Mouse (Mus musculus) midbrain, embryonic 14.5 days (tissue): ENCODE results near the gene Tmtc4. TPM values are rescaled to one million over a fixed set of nuclear protein-coding genes. Genes with fewer than 3 reads are reported as not detected.

Source experiments
- ATAC-seq: fragments of 200-750 bp; cut with Nextera tagmentation; 2 replicates; pipeline ENCODE4 v1.8.0; 2017; ENCODE audit warnings: moderate number of reproducible peaks, moderate library complexity; ENCODE audit not compliant: low FRiP score, low TSS enrichment
- DNase-seq: peaks from one replicate; pipeline ENCODE4 v3.0.0-alpha.2; 2015
- H3K27ac ChIP-seq: fragments of 300-500 bp; sonication (generic); replicated peaks from 2 replicates; pipeline ENCODE4 v1.5.1; 2014; ENCODE audit warnings: mild to moderate bottlenecking, low read depth, low read length, moderate library complexity
- H3K27me3 ChIP-seq: fragments of 300-500 bp; sonication (generic); 2 replicates; pipeline ENCODE4 v1.6.1; 2014; ENCODE audit warnings: low read length, control low read depth, mixed read lengths; ENCODE audit not compliant: control insufficient read depth, insufficient read depth
- H3K36me3 ChIP-seq: fragments of 300-500 bp; sonication (generic); 2 replicates; pipeline ENCODE4 v1.6.1; 2014; ENCODE audit warnings: low read length, control low read depth; ENCODE audit not compliant: control insufficient read depth, insufficient read depth
- H3K4me1 ChIP-seq: fragments of 300-500 bp; sonication (generic); 2 replicates; pipeline ENCODE4 v1.6.1; 2014; ENCODE audit warnings: mild to moderate bottlenecking, antibody characterized with exemption, low read length, control low read depth; ENCODE audit not compliant: control insufficient read depth, insufficient read depth
- H3K4me2 ChIP-seq: fragments of 300-500 bp; sonication (generic); 2 replicates; pipeline ENCODE4 v1.6.1; 2014; ENCODE audit warnings: mild to moderate bottlenecking, low read length, moderate library complexity
- H3K4me3 ChIP-seq: fragments of 300-500 bp; sonication (generic); replicated peaks from 2 replicates; pipeline ENCODE4 v1.5.1; 2014; ENCODE audit warnings: low read depth, low read length
- H3K9ac ChIP-seq: fragments of 300-500 bp; sonication (generic); replicated peaks from 2 replicates; pipeline ENCODE4 v1.6.1; 2014; ENCODE audit warnings: mild to moderate bottlenecking, low read length, moderate library complexity
- H3K9me3 ChIP-seq: fragments of 300-500 bp; sonication (generic); 2 replicates; pipeline ENCODE4 v1.6.1; 2016; ENCODE audit warnings: low read length, control low read depth, mixed read lengths; ENCODE audit not compliant: control insufficient read depth
- WGBS: fragments of 180-500 bp; shearing (Covaris S2); extraction: QIAGEN DNeasy Blood & Tissue Kit; methylation state at CpG from one replicate; pipeline ENCODE4 v1.1.7; 2014; 5-methylcytosine and 5-hydroxymethylcytosine counted together
- polyA plus RNA-seq: library from polyadenylated mRNA; unstranded; fragments of >200 nt; fragmentation: Nextera tagmentation; extraction: Ambion mirVana; gene quantifications from 2 replicates; pipeline ENCODE4 v1.2.1, GENCODE M21; 2014

The Tmtc4 gene
- polyA plus RNA-seq, 1 experiment from 2014 or later = 61.8 TPM

DNA sequence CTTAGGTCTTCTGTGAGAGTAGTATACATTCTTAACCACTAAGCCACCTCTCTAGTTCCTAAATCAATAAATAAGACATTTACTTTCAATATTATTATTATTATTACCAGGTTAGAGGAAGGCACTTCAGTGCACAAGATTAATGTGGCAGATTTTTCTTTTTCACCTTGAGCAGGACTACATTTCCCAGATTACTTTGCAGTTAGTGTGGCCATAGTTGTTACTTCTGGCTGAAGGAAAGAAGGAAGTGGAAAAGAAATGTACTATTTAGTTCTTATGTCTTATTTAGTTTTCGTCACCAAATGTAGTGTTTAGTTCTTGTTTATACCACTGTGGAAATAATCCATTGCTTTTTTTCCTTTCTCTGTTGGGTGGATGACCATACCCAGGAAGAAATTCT is 19.9 kb upstream of the Tmtc4 start:
- Histone ChIP-seq H3K9me3 (no peaks in the 10 kb centered on the region), H3K4me2 (no peak overlapping the region), H3K4me1 (no peaks in the 10 kb centered on the region), H3K27me3 (no peaks in the 10 kb centered on the region), H3K36me3 (no peaks in the 10 kb centered on the region), H3K4me3 (no peak overlapping the region), H3K9ac (no peak overlapping the region), H3K27ac (no peak overlapping the region)
- WGBS = 96% methylated on average over 1 of the region's 1 CpGs
- DNase-seq = no peak
- ATAC-seq = no peak

DNA sequence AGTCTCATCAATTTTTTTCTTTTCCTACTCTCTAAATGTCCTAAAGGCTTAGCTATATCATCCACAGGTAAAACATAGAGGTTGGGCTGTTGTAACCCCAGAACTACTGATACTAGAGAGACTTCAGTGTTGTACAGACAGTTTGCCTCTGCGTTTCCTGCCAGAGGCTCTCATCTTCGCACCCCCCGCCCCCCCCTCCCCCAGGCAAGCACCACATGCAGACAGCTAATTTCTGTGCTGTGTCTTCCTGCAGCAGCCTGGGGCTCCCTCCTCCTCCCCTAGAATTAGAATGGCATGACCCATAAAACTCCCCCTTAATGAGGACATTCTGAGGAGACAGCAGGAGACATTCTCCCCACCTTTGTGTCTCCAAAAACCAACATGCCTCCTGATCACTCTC is 17.6 kb upstream of the Tmtc4 start:
- Histone ChIP-seq H3K27ac (no peak overlapping the region), H3K9me3 (no peaks in the 10 kb centered on the region), H3K36me3 (no peaks in the 10 kb centered on the region), H3K27me3 (no peaks in the 10 kb centered on the region), H3K4me2 (no peak overlapping the region), H3K4me3 (no peak overlapping the region), H3K9ac (no peak overlapping the region), H3K4me1 (no peaks in the 10 kb centered on the region)
- WGBS = 56% methylated on average over 3 of the region's 3 CpGs
- ATAC-seq (no peak), DNase-seq (no peak)

DNA sequence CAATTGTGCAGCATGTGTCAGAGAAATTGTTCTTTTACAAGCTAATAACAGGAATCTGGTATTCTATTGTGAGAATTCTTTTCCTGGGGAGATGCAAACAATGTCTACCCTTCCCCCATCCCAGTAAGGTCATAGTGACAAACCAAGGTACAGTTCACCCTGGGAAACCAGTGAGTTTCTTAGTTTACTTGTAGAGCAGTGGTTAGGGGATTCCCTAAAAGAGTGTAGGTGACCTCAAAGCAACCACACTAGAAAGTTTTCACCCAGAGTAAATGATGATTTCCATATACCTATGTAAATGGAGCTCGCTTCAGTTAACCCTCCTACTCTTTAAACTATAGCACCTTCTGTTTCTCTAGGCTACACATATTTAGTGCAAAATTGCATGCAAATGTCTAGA is 13.6 kb upstream of the Tmtc4 start:
- Histone ChIP-seq H3K9me3 (no peaks in the 10 kb centered on the region), H3K9ac (no peak overlapping the region), H3K4me3 (no peak overlapping the region), H3K4me1 (no peaks in the 10 kb centered on the region), H3K4me2 (no peak overlapping the region), H3K36me3 (no peaks in the 10 kb centered on the region), H3K27ac (no peak overlapping the region), H3K27me3 (no peaks in the 10 kb centered on the region)
- WGBS = 97% methylated on average over 1 of the region's 1 CpGs
- no peak for DNase-seq
- ATAC-seq = no peak

DNA sequence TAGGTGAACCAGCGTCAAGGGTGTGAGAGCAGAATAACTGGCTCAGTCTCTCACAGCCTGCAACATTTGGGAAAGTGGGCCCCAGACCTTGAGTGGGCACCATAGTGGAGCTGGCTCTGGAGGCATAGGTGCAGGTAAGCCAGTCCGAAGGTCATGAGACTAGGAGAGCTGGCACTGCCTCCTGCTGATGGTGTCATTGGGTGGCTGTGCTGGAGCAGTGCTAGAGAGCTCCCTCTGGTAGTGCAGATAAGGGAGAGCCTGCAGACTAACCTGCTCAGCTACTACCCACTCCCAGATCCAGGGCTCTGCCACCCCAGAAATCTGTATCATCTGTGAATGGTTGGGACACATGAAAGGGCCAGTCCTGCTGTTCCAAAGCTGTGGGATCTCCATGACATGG is 10.1 kb upstream of the Tmtc4 start:
- Histone ChIP-seq H3K27me3 (no peaks in the 10 kb centered on the region), H3K4me3 (no peak overlapping the region), H3K4me2 (no peak overlapping the region), H3K4me1 (no peaks in the 10 kb centered on the region), H3K36me3 (no peaks in the 10 kb centered on the region), H3K9ac (no peak overlapping the region), H3K9me3 (no peaks in the 10 kb centered on the region), H3K27ac (no peak overlapping the region)
- WGBS = 93% methylated on average over 2 of the region's 2 CpGs
- ATAC-seq = no peak
- DNase-seq = no peak

DNA sequence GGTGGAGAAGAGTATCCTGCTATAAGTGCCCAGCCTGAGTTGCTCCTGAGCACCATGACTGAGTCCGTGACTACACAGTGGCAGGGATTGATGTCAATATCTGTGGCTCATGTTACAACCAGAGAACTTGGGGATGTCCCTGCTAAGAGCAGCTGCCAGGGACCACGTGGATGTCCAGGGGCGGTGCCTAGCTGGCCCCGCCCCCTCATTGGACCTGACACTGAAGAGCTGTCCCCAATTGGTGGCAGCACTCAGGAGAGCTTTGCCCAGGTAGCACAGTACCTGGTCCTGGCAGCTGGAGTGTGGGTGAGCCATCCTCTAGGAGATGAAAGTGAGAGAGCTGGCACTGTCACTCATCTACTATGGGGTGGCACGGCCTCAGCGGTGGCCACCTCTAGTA is 9.1 kb upstream of the Tmtc4 start:
- Histone ChIP-seq H3K4me1 (no peaks in the 10 kb centered on the region), H3K27me3 (no peaks in the 10 kb centered on the region), H3K9me3 (no peaks in the 10 kb centered on the region), H3K36me3 (no peaks in the 10 kb centered on the region), H3K4me3 (no peak overlapping the region), H3K27ac (no peak overlapping the region), H3K4me2 (no peak overlapping the region), H3K9ac (no peak overlapping the region)
- DNase-seq (no peak), ATAC-seq (peak; percentile 27; the same call in 1 of the 2 replicates)
- WGBS = 62% methylated on average over 6 of the region's 6 CpGs

DNA sequence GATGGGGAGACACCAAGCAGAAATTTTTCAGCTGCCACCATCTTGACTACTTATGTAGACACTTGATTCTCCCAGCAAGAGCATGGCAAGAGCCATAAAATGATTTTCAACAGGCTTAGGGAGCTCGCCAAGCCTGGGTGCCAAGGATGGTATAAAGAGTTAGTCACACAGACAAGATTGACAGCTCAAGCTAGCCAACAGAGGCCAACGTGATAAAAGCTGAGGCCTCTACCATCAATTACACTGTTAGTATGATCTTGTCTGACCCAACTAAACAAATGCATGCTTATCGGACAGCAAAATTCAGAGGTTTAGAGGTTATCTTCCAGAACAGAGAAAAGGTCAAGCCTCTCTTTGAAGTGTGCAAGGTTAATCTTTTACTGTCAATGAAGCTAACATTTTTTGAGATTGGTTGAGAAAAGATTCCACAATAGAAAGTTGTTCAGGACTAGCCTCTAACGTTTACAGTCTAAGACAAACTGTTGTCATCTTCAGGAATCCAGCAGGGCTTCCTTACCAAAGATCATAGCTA is 6.8 kb upstream of the Tmtc4 start:
- Histone ChIP-seq H3K4me3 (no peak overlapping the region), H3K9me3 (no peaks in the 10 kb centered on the region), H3K27me3 (no peaks in the 10 kb centered on the region), H3K9ac (no peak overlapping the region), H3K4me2 (no peak overlapping the region), H3K4me1 (no peaks in the 10 kb centered on the region), H3K27ac (no peak overlapping the region), H3K36me3 (no peaks in the 10 kb centered on the region)
- WGBS = 76% methylated on average over 4 of the region's 4 CpGs
- no peak for DNase-seq
- no peak for ATAC-seq

DNA sequence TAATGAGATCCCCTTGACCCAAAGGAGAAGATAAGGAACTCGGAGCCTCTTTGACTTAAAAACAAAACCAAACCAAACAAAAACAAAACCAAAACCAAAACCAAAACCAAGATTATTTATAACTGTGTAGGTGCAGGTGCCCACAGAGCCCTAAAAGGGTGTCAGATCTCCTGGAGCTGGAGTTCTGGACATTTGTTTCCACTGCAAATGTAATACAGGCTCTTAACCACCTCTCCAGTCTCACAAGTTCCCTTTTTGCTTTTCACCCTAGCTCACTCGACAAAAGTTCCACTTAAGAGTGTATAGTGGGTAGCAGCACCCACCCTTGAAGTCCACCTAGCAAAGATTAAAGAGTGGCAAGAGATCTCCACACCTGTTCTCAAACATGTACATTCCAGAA is 2.6 kb upstream of the Tmtc4 start:
- Histone ChIP-seq H3K4me1 (peaks cover 13% of the 10 kb centered on the region), H3K4me2 (no peak overlapping the region), H3K9me3 (no peaks in the 10 kb centered on the region), H3K27ac (no peak overlapping the region), H3K9ac (no peak overlapping the region), H3K4me3 (no peak overlapping the region), H3K27me3 (no peaks in the 10 kb centered on the region), H3K36me3 (no peaks in the 10 kb centered on the region)
- DNase-seq (no peak), ATAC-seq (no peak)
- WGBS = 81% methylated on average over 2 of the region's 2 CpGs

DNA sequence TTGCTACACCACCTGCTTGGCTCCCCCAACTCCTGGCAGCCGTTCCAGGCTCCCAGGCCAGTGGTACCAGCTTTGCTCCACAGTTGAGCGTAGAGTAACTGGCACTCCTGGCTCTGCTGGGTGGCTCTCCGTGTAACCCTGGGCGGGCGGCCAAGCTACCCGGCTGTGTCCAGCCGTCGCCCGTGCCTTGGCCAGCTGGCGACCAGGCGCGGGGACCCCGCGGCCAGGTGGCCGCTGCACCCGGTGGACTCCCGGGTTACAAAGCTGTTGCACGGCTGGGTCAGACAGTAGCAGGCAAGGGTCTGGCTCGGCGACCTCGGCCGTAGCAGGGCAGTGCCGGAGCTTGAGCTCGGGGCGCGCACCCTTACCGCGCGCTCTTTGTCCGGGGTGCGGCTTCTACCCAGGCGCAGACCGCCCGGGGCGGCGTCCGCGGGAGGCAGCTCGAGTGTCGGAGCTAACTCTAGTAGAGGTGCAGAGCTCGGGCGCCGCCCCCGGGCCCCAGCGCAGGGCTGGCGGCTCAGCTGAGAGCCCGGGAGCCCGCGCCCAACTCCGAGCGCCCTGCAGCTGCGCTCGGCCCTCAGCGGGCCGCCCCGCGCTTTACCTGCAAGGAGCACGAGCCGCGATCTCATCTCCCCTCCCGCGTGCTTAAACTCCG is 1.1 kb downstream of the Tmtc4 start:
- no peaks in the 10 kb centered on the region for H3K9me3 ChIP-seq
- 0 out of 2 replicates have a peak, but pooled peaks cover 1% of the 10 kb centered on the region for H3K36me3 ChIP-seq
- H3K27me3 ChIP-seq = no peaks in the 10 kb centered on the region
- H3K4me1 ChIP-seq = peaks cover 18% of the 10 kb centered on the region
- 0% methylated on average over 62 of the region's 63 CpGs for WGBS
- ATAC-seq (peak; percentile 44), DNase-seq (peak; percentile 75)
- H3K27ac ChIP-seq = peak overlapping the region; percentile 91
- peak overlapping the region; percentile 92 for H3K9ac ChIP-seq
- peak overlapping the region; percentile 81 for H3K4me2 ChIP-seq
- peak overlapping the region; percentile 83 for H3K4me3 ChIP-seq

DNA sequence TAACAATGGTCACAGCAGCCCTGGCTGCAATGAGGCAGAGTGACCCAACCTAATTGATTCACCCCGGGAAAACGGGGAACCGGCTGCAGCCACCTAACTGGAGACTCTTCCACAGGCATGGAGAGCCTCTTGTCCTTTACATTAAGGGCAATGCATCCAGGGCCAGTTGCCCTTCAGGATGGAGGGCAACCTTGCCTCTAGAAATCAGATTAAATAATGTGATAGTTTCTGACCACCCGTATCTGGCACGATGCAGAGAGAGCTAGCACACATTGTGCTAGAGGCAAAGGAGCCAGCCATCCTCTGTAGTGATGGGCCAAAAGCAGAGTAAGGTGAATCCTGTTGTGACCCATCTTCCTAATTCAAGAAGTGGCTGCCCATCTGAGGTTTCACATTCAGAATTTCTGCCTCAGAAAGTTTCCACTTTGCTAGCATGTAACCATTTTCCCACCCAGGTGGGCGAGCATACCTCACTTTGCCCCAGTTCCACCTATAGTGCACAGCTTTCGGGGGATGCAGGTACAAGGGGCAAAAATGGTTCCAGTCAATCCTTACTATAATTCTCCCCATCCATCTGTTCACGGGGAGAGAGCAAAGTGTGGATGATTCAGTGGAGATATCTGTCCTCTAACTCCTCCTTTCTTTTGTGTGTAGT is 1.9 kb downstream of the Tmtc4 start:
- peaks cover 18% of the 10 kb centered on the region for H3K4me1 ChIP-seq
- ATAC-seq (no peak), DNase-seq (peak; percentile 20)
- H3K27ac ChIP-seq = peak overlapping the region; percentile 91
- H3K4me2 ChIP-seq = peak overlapping the region; percentile 81
- WGBS = 26% methylated on average over 8 of the region's 8 CpGs
- no peaks in the 10 kb centered on the region for H3K27me3 ChIP-seq
- peak overlapping the region; percentile 92 for H3K9ac ChIP-seq
- H3K36me3 ChIP-seq = 0 out of 2 replicates have a peak, but pooled peaks cover 4% of the 10 kb centered on the region
- peak overlapping the region; percentile 83 for H3K4me3 ChIP-seq
- H3K9me3 ChIP-seq = no peaks in the 10 kb centered on the region
